Mouse (Mus musculus) embryonic fibroblast, embryonic 13.5 days (primary cell): ENCODE data around the gene Stx18. TPM values are rescaled to one million over a fixed set of nuclear protein-coding genes. Genes with fewer than 3 reads are reported as not detected.

Source experiments
- H3K27ac ChIP-seq: 2 replicates; pipeline ENCODE4 v1.5.1; 2012; ENCODE audit warnings: low read length, control low read depth, inconsistent platforms; ENCODE audit not compliant: insufficient read depth
- H3K4me1 ChIP-seq: 2 replicates; pipeline ENCODE4 v1.6.1; 2011; ENCODE audit warnings: low read length; ENCODE audit not compliant: control insufficient read depth, insufficient read depth
- H3K4me3 ChIP-seq: 2 replicates; pipeline ENCODE4 v1.5.1; 2011; ENCODE audit warnings: mild to moderate bottlenecking, control low read depth, low read length; ENCODE audit not compliant: insufficient read depth
- CTCF ChIP-seq: IDR thresholded peaks from 2 replicates; pipeline ENCODE4 v1.5.1; 2011; ENCODE audit warnings: mild to moderate bottlenecking, control low read depth, low read length, moderate library complexity, borderline replicate concordance; ENCODE audit not compliant: insufficient read depth
- POLR2A ChIP-seq: IDR thresholded peaks from 2 replicates; pipeline ENCODE4 v1.6.1; 2011; ENCODE audit warnings: low read depth, mild to moderate bottlenecking, control low read depth, low read length, moderate library complexity
- polyA plus RNA-seq: library from polyadenylated mRNA; stranded (reverse); fragments of >200 nt; gene quantifications from 2 replicates; pipeline ENCODE4 v1.2.4, GENCODE M21; 2011; ENCODE audit warnings: low read depth; ENCODE audit not compliant: missing spikeins, insufficient read length

Gene Stx18
- 36.1 and 40.8 TPM in 2 replicates for polyA plus RNA-seq

GRCm38 (mm10) chr5:38038710-38039592 is at the start of gene Stx18:
Gene Stx18, plus strand, starts transcription at chr5:38038742.
- Histone ChIP-seq H3K4me3 (peak within 1 kb of the TSS; percentile 66), H3K4me1 (no peaks in the 10 kb centered on the region), H3K27ac (no peak within 1 kb of the TSS)
- TF ChIP-seq POLR2A (peak; percentile 88), CTCF (no peak)

DNA sequence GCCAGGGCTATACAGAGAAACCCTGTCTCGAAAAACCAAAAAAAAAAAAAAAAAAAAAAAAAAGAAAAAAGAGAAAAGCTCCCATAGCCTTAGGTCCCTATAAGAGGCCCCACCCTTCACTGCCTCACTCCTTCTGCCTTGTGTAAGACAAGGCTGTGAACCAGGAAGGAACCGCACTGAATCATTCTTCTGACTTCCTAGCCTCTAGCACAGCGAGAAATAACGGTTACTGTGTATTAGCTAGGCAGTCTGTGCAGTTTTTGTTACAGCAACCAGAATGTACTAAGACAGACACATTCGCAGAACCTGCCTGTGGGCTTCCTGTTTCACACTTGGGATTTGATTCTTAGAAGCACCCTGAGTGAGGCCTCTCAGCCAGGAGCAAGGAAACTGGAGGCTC is 46.2 kb upstream of the Stx18 start:
- Histone ChIP-seq H3K4me1 (no peaks in the 10 kb centered on the region), H3K4me3 (no peak overlapping the region), H3K27ac (no peak overlapping the region)
- TF ChIP-seq CTCF (no peak), POLR2A (no peak)

- H3K27ac ChIP-seq, result no peak overlapping the region
- no peak overlapping the region for H3K4me3 ChIP-seq
- H3K4me1 ChIP-seq, result no peaks in the 10 kb centered on the region
- no peak for TF ChIP-seq CTCF
- no peak for TF ChIP-seq POLR2A
Measured at GRCm38 (mm10) chr5:37998805-37999204, 39.7 kb upstream of the Stx18 start.

DNA sequence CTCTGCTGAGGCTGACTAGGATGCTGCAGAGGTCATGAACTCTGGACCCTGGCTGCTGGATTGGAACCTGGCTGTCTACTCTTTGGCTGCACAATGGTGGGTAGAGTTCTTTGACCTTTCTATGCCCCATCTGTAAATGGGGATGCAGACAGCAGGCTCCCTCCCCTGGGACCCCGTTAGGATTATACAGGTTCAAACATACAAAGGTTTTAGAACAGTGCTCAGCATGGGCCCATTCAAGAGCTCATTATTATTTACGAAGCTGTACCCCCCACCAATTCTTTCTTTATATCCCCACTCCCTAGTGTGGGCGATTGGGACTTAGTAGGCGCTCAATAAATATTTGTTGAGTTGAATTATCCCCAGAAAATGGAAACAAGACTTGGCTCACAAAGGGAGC is 36.0 kb upstream of the Stx18 start:
- TF ChIP-seq CTCF, result no peak
- no peak for TF ChIP-seq POLR2A
- no peak overlapping the region for H3K4me3 ChIP-seq
- H3K4me1 ChIP-seq, result no peaks in the 10 kb centered on the region
- no peak overlapping the region for H3K27ac ChIP-seq

DNA sequence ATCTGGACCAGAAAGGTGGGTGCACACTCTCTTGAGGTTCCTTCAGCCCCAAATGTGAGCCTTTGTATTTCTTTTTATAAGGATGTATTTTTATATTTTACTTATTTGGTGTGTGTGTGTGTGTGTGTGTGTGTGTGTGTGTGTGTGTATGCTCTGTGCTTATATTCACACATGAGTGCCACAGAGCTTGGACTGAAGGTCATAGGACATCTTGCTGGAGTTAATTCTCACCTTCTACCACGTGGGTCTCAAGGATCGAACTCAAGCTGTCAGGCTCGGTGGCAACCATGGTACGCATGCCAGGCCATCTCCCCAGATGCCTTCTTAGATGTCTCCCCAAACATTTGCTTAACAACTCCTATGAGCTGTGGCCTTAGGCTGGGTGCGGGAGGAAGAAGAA is 33.8 kb upstream of the Stx18 start:
- TF ChIP-seq POLR2A (no peak), CTCF (no peak)
- H3K27ac ChIP-seq, result no peak overlapping the region
- H3K4me3 ChIP-seq, result no peak overlapping the region
- H3K4me1 ChIP-seq, result no peaks in the 10 kb centered on the region

GRCm38 (mm10) chr5:38006415-38007347 is 31.9 kb upstream of the Stx18 start:
- Histone ChIP-seq H3K27ac (no peak overlapping the region), H3K4me3 (no peak overlapping the region), H3K4me1 (no peaks in the 10 kb centered on the region)
- TF ChIP-seq POLR2A (no peak), CTCF (no peak)

GRCm38 (mm10) chr5:38009071-38009470 is 29.5 kb upstream of the Stx18 start:
- no peak for TF ChIP-seq POLR2A
- Histone ChIP-seq H3K4me3 (no peak overlapping the region), H3K4me1 (no peaks in the 10 kb centered on the region), H3K27ac (no peak overlapping the region)

DNA sequence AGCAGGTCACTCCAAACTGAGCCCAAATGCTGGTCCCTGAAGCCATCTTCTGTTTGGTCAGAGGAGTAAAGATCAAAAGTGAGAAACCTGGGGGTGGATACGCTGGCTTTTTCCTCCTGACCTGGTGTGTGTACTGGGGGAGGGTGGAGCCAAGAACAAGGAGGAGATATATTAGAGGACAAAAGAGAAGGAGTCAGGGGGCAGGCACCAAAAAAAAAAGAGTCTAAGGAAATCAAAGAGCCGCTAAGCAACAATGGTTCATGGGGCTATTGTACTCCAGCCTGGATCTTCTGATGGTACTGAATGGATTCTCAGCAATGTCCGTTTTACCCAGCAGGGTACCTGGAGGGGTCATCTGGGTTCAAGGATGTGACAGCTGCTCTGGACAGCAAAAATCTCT is 23.6 kb upstream of the Stx18 start:
- Histone ChIP-seq H3K4me3 (no peak overlapping the region), H3K27ac (no peak overlapping the region), H3K4me1 (no peaks in the 10 kb centered on the region)
- no peak for TF ChIP-seq POLR2A
- TF ChIP-seq CTCF, result no peak

DNA sequence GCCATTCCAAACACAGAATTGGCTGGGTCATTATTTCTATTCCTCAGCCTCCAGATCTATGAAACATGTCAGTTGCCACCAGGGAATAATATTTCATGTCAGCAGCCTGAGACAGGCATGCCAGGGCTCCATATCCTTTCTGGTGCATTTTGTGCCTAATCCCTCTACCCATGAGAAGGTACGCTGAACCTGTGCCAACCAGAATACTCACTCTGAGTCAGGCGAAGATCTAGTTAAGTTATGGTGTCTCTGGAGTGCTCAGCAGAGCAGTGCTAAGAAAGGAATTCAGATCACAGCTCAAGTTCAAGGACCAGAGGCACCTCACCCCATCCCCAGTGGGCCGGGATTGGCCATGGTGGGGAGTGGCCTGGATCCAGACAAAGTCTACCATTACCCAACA is 21.6 kb upstream of the Stx18 start:
- TF ChIP-seq CTCF (no peak), POLR2A (no peak)
- Histone ChIP-seq H3K4me1 (no peaks in the 10 kb centered on the region), H3K27ac (no peak overlapping the region), H3K4me3 (no peak overlapping the region)
